Mouse (Mus musculus): ENCODE data around the gene Ffar2.

Ffar2 gene

GRCm38 (mm10) chr7:30821532-30821931 lies 2.0 kb downstream of the Ffar2 start:
- DNase-seq (ENCODE audit: low spot score in 2 of 2), result no peak

- DNase-seq (ENCODE audit: low spot score in 2 of 2), result no peak
These were observed 2.6 kb downstream of the Ffar2 start for GRCm38 (mm10) chr7:30820854-30821445.

- no peak for DNase-seq (ENCODE audit: low spot score in 2 of 2)
These were observed 3.4 kb downstream of the Ffar2 start for GRCm38 (mm10) chr7:30820131-30820530.

- DNase-seq (ENCODE audit: low spot score in 2 of 2), result no peak
These were observed 11.2 kb downstream of the Ffar2 start for GRCm38 (mm10) chr7:30812291-30812807.

GRCm38 (mm10) chr7:30811757-30812290 lies 11.8 kb downstream of the Ffar2 start:
- DNase-seq (ENCODE audit: low spot score in 2 of 2), result no peak

- DNase-seq (ENCODE audit: low spot score in 2 of 2), result no peak
These were observed 13.3 kb downstream of the Ffar2 start for GRCm38 (mm10) chr7:30810319-30810718.

GRCm38 (mm10) chr7:30805924-30806323 lies 17.7 kb downstream of the Ffar2 start:
- DNase-seq (ENCODE audit: low spot score in 2 of 2), result no peak

GRCm38 (mm10) chr7:30804026-30804715 lies 19.4 kb downstream of the Ffar2 start:
- DNase-seq (ENCODE audit: low spot score in 2 of 2), result no peak

GRCm38 (mm10) chr7:30803256-30803655 lies 20.3 kb downstream of the Ffar2 start:
- no peak for DNase-seq (ENCODE audit: low spot score in 2 of 2)

GRCm38 (mm10) chr7:30800653-30801052 lies 22.9 kb downstream of the Ffar2 start:
- no peak for DNase-seq (ENCODE audit: low spot score in 2 of 2)

- peak in 1 of 2 experiments; percentile 69 for DNase-seq (ENCODE audit: low spot score in 2 of 2)
These were observed 26.8 kb downstream of the Ffar2 start for GRCm38 (mm10) chr7:30796790-30797189.

- no peak for DNase-seq (ENCODE audit: low spot score in 2 of 2)
These were observed 28.7 kb downstream of the Ffar2 start for GRCm38 (mm10) chr7:30794921-30795320.

- DNase-seq (ENCODE audit: low spot score in 2 of 2), result no peak
These were observed 31.7 kb downstream of the Ffar2 start for GRCm38 (mm10) chr7:30791921-30792320.

- DNase-seq (ENCODE audit: low spot score in 2 of 2), result no peak
These were observed 33.4 kb downstream of the Ffar2 start for GRCm38 (mm10) chr7:30790141-30790540.

- no peak for DNase-seq (ENCODE audit: low spot score in 2 of 2)
These were observed 36.1 kb downstream of the Ffar2 start, which contains the start of gene Krtdap for GRCm38 (mm10) chr7:30787377-30788022. Krtdap (plus strand) TSS chr7:30787896.

- peak; percentile 61 to 65 for DNase-seq (ENCODE audit: low spot score in 2 of 2)
These were observed 37.6 kb downstream of the Ffar2 start for GRCm38 (mm10) chr7:30785721-30786546.

- DNase-seq (ENCODE audit: low spot score in 2 of 2), result no peak
These were observed 38.4 kb downstream of the Ffar2 start for GRCm38 (mm10) chr7:30785154-30785553.

GRCm38 (mm10) chr7:30782658-30783057 lies 40.9 kb downstream of the Ffar2 start:
- DNase-seq (ENCODE audit: low spot score in 2 of 2), result no peak

GRCm38 (mm10) chr7:30781792-30782191 lies 41.8 kb downstream of the Ffar2 start:
- DNase-seq (ENCODE audit: low spot score in 2 of 2), result no peak

- no peak for DNase-seq (ENCODE audit: low spot score in 2 of 2)
These were observed 45.7 kb downstream of the Ffar2 start for GRCm38 (mm10) chr7:30777911-30778310.

- DNase-seq (ENCODE audit: low spot score in 2 of 2), result no peak
These were observed 46.4 kb downstream of the Ffar2 start for GRCm38 (mm10) chr7:30777081-30777579.

All from right cerebral cortex, postnatal 10 days (tissue).